Mouse (Mus musculus) MEL (cell line): ENCODE measurements at regions not wholly inside any gene's neighbourhood (a gene's known extent, or its start where the extent isn't known, plus 50 kb on each side); places are given as distances from the start of the nearest gene placed in this dataset.

ENCODE experiments used
- DNase-seq: peaks from one replicate; pipeline ENCODE4 v3.0.0; 2011; ENCODE audit warnings: low read depth, low spot score
- H3K27ac ChIP-seq: 2 replicates; pipeline ENCODE4 v1.5.1; 2012; ENCODE audit warnings: low read depth, mild to moderate bottlenecking, control low read depth, low read length, moderate library complexity; ENCODE audit not compliant: control insufficient read depth
- H3K27me3 ChIP-seq, 2 experiments: fragments of 150-350 bp in 1 of 2; sonication (generic) in 1 of 2; 2 replicates each; pipeline ENCODE4 v1.6.1; 2012; ENCODE audit warnings: low read length in 2 of 2, mild to moderate bottlenecking in 2 of 2, improper control_type of control experiment in 1 of 2, moderate library complexity in 1 of 2; ENCODE audit not compliant: insufficient read depth in 2 of 2, control insufficient read depth in 1 of 2
- H3K36me3 ChIP-seq, 2 experiments: 2 replicates each; pipeline ENCODE4 v1.6.1; 2012 to 2014; ENCODE audit warnings: low read length in 2 of 2, improper control_type of control experiment in 1 of 2, inconsistent platforms in 1 of 2, mild to moderate bottlenecking in 1 of 2; ENCODE audit not compliant: insufficient read depth in 2 of 2, control insufficient read depth in 1 of 2
- H3K4me1 ChIP-seq, 2 experiments: fragments of 150-350 bp in 1 of 2; sonication (generic) in 1 of 2; 2 replicates each; pipeline ENCODE4 v1.6.1; 2012; ENCODE audit warnings: low read length in 2 of 2, improper control_type of control experiment in 1 of 2, mild to moderate bottlenecking in 1 of 2; ENCODE audit not compliant: insufficient read depth in 2 of 2, control insufficient read depth in 1 of 2
- H3K4me3 ChIP-seq, 2 experiments: fragments of 150-350 bp in 1 of 2; sonication (generic) in 1 of 2; 2 replicates each; pipeline ENCODE4 v1.5.1; 2012; ENCODE audit warnings: low read depth in 2 of 2, low read length in 2 of 2, mild to moderate bottlenecking in 2 of 2, moderate library complexity in 2 of 2, control low read depth in 1 of 2, improper control_type of control experiment in 1 of 2; ENCODE audit not compliant: control insufficient read depth in 1 of 2, insufficient read depth in 1 of 2
- H3K79me2 ChIP-seq: 2 replicates; pipeline ENCODE4 v1.6.1; 2012; ENCODE audit warnings: mild to moderate bottlenecking, low read length, moderate library complexity; ENCODE audit not compliant: control insufficient read depth, poor library complexity, insufficient read depth
- H3K9ac ChIP-seq: 2 replicates; pipeline ENCODE4 v1.6.1; 2012; ENCODE audit warnings: low read depth, mild to moderate bottlenecking, control low read depth, low read length, moderate library complexity; ENCODE audit not compliant: control insufficient read depth, poor library complexity, severe bottlenecking
- H3K9me3 ChIP-seq: fragments of 150-350 bp; sonication (generic); replicated peaks from 2 replicates; pipeline ENCODE4 v1.6.1; 2012; ENCODE audit warnings: mild to moderate bottlenecking, low read length, improper control_type of control experiment, moderate library complexity; ENCODE audit not compliant: insufficient read depth
- BHLHE40 ChIP-seq: IDR thresholded peaks from 2 replicates; pipeline ENCODE4 v1.6.1; 2012; ENCODE audit warnings: low read depth, mild to moderate bottlenecking, inconsistent platforms, low read length, improper control_type of control experiment, borderline replicate concordance
- CTCF ChIP-seq, 3 experiments: IDR thresholded peaks in 2 of 3; conservative IDR thresholded peaks in 1 of 3; 2 replicates each; pipeline ENCODE4 v1.5.1; 2011 to 2012; ENCODE audit warnings: low read length in 3 of 3, low read depth in 2 of 3, mild to moderate bottlenecking in 2 of 3, improper control_type of control experiment in 1 of 3, inconsistent platforms in 1 of 3, mixed read lengths in 1 of 3, moderate library complexity in 1 of 3; ENCODE audit not compliant: control insufficient read depth in 1 of 3, insufficient read depth in 1 of 3, poor library complexity in 1 of 3, severe bottlenecking in 1 of 3
- GABPA ChIP-seq: IDR thresholded peaks from 2 replicates; pipeline ENCODE4 v1.6.1; 2012; ENCODE audit warnings: low read depth, mild to moderate bottlenecking, inconsistent platforms, low read length, improper control_type of control experiment, moderate library complexity
- MAFK ChIP-seq: IDR thresholded peaks from 2 replicates; pipeline ENCODE4 v1.6.1; 2011; ENCODE audit warnings: low read depth, mild to moderate bottlenecking, low read length, improper control_type of control experiment, borderline replicate concordance
- MAZ ChIP-seq: IDR thresholded peaks from 2 replicates; pipeline ENCODE4 v1.6.1; 2012; ENCODE audit warnings: low read depth, mild to moderate bottlenecking, inconsistent platforms, low read length, improper control_type of control experiment
- MYB ChIP-seq: IDR thresholded peaks from 2 replicates; pipeline ENCODE4 v1.6.1; 2011; ENCODE audit warnings: mild to moderate bottlenecking, low read depth, low read length, improper control_type of control experiment
- NRF1 ChIP-seq: IDR thresholded peaks from 2 replicates; pipeline ENCODE4 v1.6.1; 2014; ENCODE audit warnings: low read depth, mild to moderate bottlenecking, inconsistent platforms, low read length, improper control_type of control experiment, moderate library complexity; ENCODE audit not compliant: poor library complexity, insufficient read depth, severe bottlenecking
- TCF12 ChIP-seq: IDR thresholded peaks from 2 replicates; pipeline ENCODE4 v1.6.1; 2014; ENCODE audit warnings: low read depth, mild to moderate bottlenecking, inconsistent platforms, low read length, improper control_type of control experiment, moderate library complexity
- UBTF ChIP-seq: IDR thresholded peaks from 2 replicates; pipeline ENCODE4 v1.6.1; 2012; ENCODE audit warnings: low read depth, mild to moderate bottlenecking, inconsistent platforms, low read length, improper control_type of control experiment, moderate library complexity, borderline replicate concordance; ENCODE audit not compliant: insufficient read depth
- USF2 ChIP-seq, 2 experiments: IDR thresholded peaks; 2 replicates each; pipeline ENCODE4 v1.6.1; 2011 to 2012; ENCODE audit warnings: improper control_type of control experiment in 2 of 2, low read length in 2 of 2, borderline replicate concordance in 1 of 2, inconsistent platforms in 1 of 2, low read depth in 1 of 2, mild to moderate bottlenecking in 1 of 2; ENCODE audit not compliant: insufficient read depth in 1 of 2

DNA sequence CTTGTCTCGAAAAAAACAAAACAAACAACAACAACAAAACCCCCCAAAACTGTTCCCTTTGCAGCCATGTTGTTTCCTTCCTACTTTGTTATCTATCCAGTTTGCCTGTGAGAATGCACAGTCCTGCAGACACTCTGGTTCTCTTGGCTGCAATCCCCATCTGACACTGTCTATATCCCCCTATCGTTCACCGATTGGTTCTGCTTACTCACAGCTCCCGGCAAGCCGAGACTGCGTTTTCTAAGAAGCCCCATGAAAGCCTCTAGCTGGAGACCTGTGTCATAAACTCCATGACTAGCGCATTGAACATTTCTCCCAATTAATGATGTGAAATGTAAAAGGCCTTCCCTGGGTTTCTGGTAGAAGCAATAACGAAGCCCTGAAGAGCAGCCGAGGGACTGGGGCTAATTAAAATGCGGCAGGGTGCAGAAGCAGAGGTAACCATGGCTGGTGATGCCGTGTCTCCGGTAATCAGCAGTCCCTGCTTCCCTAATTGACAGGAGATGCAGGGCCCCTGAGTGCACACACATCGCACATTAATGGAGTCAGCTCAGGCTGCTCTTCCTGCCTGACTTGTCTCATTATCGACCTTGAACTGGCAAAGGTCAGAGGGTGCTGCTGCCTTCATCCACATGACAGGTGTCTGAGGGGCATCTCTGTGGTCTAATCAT, 349.2 kb downstream of the Rnf144b start:
- no peak overlapping the region for H3K4me3 ChIP-seq
- TF ChIP-seq USF2 (IDR thresholded peaks at IDR 0.05; ENCODE audit: borderline replicate concordance in 1 of 2, insufficient read depth in 1 of 2, low read depth in 1 of 2, low read length in 2 of 2) (no peak), NRF1 (no peak), MAZ (no peak), GABPA (no peak), MYB (no peak)
- no peak for DNase-seq
- H3K79me2 ChIP-seq = no peaks in the 10 kb centered on the region
- H3K27ac ChIP-seq = no peak overlapping the region
- no peak overlapping the region for H3K9ac ChIP-seq
- no peaks in the 10 kb centered on the region for H3K4me1 ChIP-seq
- no peaks in the 10 kb centered on the region for H3K27me3 ChIP-seq
- H3K36me3 ChIP-seq = no peaks in the 10 kb centered on the region
- no peaks in the 10 kb centered on the region for H3K9me3 ChIP-seq

DNA sequence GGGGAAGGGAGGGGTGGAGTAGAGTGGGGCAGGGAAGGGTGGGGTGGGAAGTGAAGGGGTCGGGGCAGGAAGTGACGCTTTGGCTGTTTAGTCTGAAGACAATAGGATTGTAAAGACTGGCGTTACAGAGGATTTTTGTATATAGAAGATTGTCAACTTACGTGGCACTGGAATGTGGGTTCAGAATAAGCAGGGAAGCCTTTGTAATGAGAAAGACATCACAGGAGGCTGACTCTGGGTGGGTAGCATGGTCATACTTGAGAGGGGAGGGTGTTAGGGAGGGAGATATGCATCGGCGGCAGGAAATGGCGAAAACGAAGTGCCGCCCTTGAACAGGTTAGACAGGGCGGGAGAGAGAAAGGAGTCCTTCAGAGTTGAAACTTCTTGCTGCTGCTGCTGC, 357.7 kb downstream of the Rnf144b start:
- H3K27me3 ChIP-seq = no peaks in the 10 kb centered on the region
- TF ChIP-seq TCF12 (no peak), CTCF (IDR thresholded peaks at IDR 0.05 in 2 of 3, conservative IDR thresholded peaks at IDR 0.05 in 1 of 3; ENCODE audit: control insufficient read depth in 1 of 3, insufficient read depth in 1 of 3, low read depth in 2 of 3, low read length in 3 of 3, poor library complexity in 1 of 3, severe bottlenecking in 1 of 3) (no peak), UBTF (no peak), NRF1 (no peak)
- H3K36me3 ChIP-seq = no peaks in the 10 kb centered on the region
- no peaks in the 10 kb centered on the region for H3K79me2 ChIP-seq
- H3K4me1 ChIP-seq = no peaks in the 10 kb centered on the region
- H3K27ac ChIP-seq = no peak overlapping the region
- H3K4me3 ChIP-seq = no peak overlapping the region
- H3K9ac ChIP-seq = no peak overlapping the region
- no peak for DNase-seq
- H3K9me3 ChIP-seq = no peaks in the 10 kb centered on the region

DNA sequence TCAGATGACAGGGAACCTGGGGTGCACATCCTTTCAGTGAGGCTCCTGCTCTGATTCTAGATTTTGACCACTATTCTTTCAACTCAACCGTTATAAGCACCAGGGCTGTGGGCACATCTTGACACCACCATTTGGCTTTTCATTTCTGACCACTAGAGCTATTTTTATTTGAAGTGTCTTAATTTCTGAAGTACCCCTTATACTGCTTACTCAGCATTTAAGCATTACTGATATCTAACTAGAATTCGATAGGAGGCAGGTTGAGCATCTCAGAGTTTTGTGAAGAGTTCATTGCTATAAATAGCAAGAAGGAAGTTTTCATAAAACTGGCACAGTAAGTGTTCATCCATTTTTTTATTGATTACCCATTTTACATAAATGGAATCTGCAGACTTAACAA, 362.4 kb downstream of the Rnf144b start:
- no peak overlapping the region for H3K27ac ChIP-seq
- TF ChIP-seq BHLHE40 (no peak), MAFK (0 out of 2 replicates have a peak, but pooled peaks have one; percentile 10)
- TF ChIP-seq, all 39 proteins: peak for 1
- no peaks in the 10 kb centered on the region for H3K9me3 ChIP-seq
- H3K79me2 ChIP-seq = no peaks in the 10 kb centered on the region
- H3K4me3 ChIP-seq = no peak overlapping the region
- no peaks in the 10 kb centered on the region for H3K27me3 ChIP-seq
- DNase-seq = no peak
- H3K9ac ChIP-seq = no peak overlapping the region
- H3K4me1 ChIP-seq = no peaks in the 10 kb centered on the region
- no peaks in the 10 kb centered on the region for H3K36me3 ChIP-seq
